Mouse (Mus musculus) frontal cortex, postnatal 36 days (tissue): Measurements from ENCODE around the gene Nnmt.

ENCODE experiments used
- DNase-seq, 2 experiments: peaks; one replicate each; pipeline ENCODE4 v3.0.0; 2022; ENCODE audit warnings: low spot score in 2 of 2

Nnmt gene

DNA sequence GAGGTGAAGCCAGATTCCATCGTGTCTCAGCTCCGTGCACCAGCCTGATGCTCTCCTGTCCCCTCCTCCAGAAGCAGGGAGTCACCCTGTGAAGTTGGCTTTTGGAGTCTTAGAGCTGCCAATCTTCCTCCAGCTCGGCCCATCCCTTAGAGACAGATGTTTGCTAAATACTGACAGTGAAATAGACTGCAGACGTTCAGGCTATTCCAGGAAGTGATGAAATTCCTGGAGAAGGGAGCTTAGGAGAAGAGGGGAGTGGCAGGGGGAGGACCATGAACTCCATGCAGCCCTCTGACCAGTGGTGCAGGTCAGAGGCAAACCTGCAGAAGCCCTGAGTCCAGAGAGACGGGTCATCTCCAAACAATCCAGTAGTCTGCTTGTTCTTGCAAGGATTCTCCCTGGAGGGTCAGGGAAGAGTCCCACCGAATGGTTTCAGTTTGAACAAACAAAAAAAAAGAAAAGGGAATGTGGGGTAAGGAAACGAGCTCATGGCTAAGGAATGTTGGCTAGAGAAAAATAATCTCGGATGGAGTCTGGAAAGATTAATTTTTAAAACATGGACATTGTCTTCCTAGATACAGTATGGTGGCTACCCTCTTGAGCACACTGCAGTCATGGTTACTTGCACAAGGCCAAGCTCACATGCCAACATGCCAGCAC is at the start of gene Nnmt:
TSS of gene Nnmt (minus strand) at position 215 of the 660 bp plus-strand sequence.
- no peak for DNase-seq

DNA sequence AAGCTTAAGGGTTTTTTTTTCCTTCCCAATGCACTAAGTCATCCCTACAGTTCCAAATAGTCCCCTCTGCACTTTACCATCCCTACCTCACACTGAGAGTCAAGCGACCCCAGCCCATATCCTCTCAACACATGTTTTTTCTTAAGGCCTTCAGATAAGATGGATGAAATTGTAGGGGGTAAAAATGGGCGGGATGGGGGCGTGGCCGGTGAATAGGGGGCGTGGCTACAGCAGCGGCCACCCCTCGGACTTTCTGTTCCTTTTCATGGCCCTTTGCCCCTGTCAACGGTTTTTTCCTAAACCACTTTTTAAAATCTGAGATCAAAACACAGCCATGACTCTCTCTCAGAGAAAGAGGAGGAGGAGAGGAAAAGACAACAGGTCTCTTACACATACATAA is 49.8 kb upstream of the Nnmt start:
- DNase-seq = no peak

DNA sequence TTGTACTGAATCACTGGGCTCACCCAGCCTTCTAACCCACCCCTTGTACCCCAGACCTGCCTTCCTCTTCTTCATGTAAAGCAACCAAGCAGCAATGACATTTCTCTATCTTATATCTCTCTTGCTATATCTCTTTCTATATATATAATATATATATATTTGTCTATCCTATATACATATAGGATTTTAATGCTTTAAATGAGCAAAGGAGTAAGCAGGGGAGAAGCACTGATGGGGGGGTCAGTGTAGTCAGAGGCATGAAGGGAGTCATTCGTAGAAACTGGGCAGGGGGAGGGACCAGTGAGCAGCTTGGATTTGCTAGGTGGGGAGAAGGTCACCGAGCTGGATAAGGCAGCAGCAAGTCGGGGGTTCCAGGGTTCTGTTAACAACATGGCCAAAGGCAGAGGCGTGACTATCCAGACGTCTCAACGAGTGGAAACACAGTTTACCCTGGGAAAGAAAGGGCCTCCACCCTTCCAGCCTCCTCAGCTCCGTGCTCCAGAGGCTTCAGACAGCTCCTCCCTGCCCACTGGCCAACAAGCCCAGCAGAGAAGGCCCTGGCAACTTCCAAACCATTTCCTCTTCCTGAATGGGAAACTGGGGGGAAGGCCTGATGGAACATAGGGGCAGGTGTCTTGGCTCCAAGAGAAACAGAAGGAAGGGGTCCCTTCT is 48.6 kb upstream of the Nnmt start:
- no peak for DNase-seq

DNA sequence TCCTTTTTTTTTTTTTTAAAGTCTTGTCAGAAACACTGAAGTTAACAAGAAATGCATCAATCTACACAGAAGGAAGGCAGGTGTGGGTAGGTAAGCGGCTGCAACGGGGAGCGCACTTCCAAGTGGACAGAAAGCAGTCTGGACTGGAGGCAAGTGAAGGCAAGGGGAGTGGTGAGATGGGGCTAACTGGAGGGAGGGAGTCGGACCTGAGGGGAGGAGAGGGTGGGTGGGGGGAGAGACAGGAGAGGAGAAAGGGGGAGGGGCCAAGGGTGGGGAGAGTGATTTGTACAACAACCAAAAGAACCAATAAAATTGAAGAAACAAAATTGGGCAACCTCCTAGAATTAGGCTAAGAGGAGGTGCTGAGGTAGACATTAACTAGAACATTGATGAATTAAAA is 47.1 kb upstream of the Nnmt start:
- no peak for DNase-seq

DNA sequence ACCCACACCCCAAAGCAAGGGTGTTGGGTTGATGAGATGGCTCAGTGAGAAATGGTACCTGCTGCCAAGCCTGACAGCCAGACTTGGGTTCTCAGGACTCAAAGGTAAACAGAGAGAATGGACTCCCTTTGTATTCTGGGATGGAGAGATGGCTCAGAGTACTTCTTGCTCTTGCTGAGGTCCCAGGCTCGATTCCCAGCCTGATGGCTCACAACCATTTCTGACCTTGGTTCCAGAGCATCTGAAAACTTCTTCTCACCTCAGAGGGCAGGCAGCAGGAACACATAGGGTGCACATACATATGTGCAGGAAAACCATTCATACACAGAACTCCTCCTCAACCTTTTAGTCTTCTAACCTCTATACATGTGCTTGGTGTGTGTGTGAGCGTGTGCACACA is 45.9 kb upstream of the Nnmt start:
- DNase-seq = no peak

DNA sequence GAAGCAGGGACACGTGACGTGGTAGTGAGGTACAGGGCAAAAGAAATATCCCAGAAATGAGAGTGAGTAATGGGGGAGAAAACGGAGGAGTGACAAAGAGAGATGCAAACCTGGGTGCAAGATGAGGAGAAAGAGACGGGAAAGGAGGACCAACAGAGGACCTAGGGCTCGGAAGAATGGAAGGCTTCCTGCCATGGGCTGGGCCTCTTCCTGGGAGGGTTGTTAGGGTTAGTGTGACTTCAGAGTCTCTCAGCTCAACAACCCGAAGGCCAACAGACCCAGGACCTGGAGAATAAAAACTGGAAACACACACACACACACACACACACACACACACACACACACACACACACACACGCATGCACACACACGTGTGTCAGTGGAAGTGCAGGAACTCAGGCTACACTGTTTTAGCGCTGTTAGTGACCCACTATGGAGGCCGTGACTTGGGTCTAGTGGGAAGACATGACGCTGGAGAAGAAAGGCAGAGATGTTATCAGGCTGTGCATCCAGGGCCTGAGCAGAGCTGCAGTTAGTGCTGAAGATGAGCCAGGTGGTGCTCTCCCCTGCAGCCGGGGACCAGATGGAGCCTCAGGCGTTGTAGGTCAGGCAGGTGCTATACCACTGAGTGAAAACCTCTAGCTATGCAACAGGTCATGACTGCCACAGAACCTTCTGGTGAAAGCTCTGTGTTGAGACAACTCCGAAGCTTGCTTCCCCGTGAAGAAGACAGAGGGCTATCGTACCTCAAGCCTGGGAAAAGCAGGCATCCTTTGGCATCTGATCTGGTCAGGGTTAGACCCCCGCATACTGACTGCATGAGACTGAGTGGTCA is 45.1 kb upstream of the Nnmt start:
- DNase-seq = no peak

DNA sequence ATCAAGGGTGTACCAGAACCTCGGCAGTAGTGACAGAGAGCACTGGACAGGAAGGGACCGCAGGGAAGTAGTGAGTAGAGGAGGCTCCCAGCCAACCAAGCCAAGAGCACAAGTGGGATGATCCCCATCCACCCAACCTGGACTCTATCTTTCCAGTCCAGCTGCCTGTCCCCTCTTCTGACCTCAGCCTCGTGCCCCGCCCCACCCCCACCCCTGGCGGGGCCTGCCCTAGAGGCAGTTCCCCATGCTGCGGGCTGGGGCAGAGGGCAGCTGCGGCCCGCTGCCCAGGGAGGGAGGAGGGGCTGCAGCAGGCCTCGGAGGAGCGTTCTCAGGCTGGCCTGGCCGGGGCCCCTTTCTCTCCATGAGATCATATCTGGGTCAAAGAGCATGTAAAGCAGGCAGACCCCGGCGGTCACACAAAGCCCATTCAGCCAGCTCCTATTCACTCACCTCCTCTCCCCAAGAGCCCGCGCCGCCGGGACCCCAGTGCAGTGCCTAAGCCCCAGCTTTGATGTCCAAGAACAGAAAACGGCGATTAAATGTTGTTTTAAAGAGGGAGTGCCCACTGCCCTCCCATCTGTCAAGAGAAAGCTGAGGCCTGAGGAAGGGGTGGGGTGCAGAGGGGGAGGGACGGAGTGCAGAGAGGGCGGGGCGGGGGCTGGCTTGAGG is 44.3 kb upstream of the Nnmt start:
- no peak for DNase-seq

DNA sequence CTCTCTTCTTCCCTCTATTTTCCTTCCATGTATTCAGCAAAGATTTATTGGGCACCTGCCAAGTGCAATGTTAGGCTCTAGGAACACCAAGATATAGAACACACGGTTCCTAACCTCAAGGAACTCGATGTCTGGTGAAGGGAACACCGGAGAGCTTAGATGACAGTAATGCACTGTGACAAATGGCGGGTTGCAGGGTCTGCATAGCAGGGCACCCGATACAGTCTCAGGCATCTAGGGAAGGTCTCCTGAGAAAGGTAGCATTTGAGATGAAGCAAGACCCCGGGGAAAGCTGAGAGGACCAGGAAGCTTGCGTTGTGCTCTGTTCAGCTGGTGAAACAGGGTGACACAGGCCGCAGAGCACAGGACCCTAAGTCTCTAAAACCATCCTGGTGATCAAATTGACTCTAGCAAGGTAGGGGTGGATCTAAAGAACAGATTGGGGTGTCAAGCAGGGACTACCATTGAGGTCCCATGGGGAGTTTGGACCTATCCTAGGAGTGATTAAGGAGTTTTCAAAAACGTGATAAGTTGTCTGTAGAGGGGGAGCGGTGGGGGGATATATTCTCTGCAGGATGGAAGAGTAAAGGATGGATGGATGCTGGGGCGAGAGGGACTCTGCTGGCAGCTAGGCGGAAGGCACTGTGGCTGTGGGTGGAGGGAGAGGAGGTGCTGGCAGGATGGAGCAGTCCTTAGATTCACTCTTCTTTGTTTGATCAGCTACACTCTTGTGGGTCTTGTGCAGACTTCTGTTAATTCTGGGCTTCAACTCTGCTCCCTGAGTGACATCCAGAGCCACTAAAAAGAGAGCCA is 43.5 kb upstream of the Nnmt start:
- DNase-seq = no peak

DNA sequence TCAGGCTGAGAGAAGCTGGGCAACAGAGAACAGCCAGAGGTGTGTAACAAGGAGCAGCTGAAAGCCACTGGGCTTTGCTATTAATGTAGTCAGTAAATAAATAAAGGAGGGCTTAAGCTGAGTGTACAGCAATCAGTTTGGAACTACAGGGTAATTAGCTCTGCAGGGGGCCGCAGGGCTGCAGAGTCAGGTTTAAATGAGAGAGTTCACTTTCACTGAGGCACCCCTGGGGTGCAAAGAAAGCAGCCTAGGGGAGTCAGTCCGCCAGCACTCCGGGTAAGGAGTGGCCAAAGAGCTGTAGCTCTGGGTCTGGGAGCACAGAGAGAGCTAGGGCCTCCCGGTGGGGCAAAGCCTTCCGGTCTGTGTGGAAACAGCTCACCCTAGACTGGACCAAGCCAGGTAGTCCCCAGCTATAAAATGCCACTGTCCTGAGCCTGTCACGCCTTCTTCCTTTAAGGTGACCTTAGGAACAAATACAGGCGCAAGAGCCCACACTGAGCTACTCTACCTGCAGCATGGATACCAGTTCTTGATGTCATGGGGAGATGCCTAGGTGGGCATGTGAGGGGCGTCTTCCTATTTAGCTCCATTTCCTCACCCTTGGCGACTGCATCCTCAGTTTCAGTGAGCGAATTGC is 42.8 kb upstream of the Nnmt start:
- DNase-seq = no peak

DNA sequence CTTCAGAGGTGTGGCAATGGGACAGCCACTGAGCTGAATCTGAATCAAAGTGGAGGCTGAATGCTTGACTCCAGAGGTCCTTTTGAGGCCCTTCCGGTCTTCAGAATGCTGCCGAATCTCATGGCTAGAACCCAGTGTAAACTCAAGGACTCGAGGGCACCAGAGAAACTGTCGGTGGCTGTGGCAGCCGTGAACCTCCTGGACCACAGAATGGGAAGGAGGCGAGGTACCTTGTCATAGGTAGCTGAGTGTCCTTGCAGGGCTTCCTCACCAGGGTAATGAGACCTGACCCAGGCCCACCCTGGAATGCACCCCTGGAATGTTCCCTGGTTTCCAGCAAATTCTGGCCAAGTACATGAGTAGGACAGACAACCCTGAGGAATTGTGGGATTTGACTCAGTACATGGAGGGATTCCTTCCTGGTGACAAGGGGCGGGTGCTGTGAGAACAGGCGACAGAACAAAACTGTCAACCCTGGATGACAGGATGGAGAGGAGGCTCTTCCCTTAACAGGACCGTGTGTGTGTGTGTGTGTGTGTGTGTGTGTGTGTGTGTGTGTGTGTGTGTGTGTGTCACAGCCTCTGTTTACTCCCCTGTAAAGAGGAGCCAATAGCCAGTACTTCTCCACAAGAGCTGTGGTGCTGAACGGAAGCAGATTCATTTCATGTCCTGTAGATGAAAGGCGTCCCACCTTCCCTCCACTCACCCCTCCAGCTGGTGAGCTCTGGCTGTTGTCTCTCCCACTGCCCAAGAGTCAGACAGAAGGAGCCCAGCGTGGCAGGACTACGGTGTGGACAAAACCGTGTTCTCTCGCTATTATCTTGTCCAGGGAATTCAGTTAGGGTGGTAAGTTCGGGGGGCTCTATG is 42.1 kb upstream of the Nnmt start:
- no peak for DNase-seq

DNA sequence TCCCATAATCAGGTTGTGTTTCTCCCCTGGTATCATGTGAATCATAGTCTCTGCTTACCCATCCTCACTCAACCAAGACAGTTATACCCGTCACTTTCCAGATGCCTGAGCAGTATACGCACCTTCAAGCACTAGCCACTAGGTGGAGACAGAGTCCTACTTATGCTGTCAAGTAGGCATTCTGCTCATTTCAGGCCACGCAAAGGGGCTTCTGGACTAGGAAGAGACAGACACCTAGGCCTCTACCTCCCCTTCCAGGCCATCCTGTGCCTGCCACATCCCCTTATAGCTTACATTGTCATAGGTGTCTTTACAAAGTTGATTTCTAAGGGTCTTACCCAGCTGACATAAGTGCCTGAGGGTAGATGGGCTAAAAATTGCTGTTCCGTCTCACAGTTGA is 41.3 kb upstream of the Nnmt start:
- DNase-seq = peak; percentile 75 to 85

DNA sequence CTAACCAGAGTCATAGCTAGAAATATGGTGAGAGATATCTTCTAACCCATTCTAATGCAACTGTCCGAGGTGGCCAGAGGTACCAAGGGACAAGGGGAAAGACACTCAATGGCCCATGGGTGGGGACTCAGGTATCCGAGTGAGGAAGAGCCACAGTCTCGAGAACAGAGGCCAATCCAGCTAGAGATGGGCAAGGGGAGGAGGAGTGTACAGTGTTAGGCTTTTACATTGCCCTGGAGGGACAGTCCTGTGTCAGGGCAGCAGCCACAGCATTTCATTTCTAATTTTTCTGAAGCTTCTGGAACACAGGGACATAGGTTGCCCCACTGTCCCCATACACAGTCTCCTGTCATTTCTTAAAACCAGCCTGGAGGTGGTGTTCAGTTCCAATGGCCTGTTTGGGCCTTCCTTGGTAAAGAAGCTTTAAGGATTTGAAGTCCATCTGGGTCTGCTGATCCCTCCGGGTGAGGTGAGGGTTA is 40.7 kb upstream of the Nnmt start:
- DNase-seq = no peak

DNA sequence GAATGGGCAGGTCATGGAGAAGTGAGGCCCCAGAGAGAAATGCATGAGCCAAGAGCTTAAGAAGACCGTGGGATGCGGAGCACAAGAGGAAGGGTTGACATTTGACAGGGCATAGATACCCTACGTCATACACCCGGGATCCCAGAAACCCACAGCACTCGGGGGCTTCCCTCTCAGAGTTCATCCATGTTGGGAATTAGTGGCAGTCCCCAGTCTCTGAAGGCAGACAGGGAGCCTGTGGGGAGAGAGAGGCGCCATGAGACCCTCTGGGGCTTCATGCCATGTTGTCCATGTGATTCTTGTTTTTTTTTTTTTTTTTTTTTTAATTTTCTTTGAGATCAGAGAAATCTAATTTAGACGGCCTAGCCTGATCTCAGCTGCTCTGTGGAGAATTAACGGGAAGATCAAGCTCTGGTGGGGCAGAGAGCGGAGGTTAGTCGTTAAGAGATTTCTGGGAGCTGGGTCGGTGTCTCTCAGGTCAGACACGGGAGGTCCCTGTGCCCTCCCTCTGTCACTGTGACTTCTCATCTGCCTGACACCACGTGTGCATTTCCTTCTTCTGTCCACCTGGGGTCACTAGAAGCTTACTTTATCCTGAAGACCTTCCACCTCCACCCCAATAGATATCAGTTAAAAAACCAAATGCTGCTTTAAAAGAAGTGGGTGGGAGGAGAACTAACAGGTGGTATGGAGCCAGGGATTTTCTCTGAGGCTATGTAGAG is 40.1 kb upstream of the Nnmt start:
- peak; percentile 37 to 53 for DNase-seq

DNA sequence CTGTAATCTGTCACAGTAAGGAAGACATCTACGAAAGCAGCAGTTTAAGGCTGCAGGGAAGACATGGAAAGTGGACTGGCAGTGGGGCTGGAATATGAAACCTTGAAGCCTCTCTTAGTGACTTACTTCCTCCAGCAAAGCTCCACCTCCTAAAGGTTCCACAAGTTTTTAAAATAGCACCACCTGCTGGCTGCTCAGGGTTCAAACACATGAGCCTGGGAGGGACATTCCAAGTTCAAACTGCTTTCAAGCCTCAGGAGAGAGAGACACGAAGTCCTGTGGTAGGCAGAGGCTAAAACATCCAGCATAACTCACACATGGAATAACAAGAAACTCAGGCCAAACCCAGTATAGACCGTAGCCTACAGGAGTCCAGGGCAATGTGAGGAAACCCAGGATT is 39.4 kb upstream of the Nnmt start:
- DNase-seq = no peak

DNA sequence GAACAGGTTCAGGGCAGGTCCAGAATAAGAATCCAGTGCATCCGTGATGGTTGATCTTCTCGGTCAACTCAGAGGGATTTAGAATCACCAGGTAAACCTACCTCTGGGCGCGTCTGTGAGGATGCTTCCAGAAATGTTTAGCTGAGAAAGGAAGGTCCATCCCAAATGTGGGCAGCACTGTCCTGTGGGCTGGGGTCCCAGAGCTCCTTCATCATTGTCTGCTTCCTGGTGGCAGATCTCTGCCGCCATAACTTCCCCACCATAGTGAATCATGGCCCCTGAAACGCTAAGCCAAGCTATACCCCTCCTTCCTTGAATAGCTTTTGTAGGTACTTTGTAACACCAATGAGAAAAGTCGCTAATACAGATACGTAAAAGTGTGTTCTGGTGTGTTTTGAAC is 36.7 kb upstream of the Nnmt start:
- no peak for DNase-seq

DNA sequence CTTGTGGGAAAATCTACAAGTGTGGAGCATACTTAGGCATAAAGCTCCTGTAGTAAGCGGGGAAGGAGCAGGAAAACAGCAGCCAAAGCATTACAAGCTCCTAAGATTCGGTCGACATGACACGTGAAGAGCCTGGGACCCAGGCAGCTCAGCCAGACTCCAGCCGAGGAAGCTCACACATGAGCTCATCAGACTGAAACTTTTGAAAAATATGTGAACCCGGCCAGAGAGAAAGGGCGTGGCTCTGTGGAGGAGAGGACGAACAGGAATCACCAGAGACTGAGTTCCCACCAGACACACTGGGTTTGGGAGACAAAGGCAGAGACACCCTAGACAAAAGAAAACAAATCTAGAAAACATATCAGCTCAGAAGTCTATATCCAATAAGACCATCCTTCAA is 35.9 kb upstream of the Nnmt start:
- no peak for DNase-seq

DNA sequence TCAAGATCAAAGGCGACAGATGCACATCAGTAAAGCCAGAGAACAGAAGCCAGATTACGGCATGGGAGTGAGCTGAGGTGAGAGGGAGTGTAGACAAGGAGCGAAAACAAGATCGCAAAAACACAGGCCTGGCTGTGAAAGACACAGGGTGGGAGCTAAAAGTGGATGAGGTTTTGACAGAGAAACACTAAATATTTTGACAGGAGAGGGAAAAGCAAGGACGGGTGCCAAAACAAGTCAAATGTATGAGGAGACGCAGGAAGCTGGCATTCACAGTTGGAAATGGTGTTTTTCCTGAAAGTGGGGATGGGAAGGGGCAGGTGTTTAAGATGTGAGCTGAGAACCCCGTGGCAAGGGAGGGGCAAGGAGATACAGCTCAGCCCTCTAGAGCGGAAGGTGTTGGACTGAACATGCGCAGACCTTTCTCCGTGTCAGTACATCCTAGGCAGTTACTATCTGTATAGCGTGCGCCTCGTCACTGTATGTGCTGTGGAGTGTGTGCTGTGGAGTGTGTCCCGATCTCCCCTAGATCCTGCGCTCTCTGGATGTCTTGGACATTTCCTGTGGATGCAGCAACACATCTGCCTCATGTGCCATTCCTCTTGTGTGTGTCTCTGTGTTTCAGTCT is 33.3 kb upstream of the Nnmt start:
- no peak for DNase-seq

DNA sequence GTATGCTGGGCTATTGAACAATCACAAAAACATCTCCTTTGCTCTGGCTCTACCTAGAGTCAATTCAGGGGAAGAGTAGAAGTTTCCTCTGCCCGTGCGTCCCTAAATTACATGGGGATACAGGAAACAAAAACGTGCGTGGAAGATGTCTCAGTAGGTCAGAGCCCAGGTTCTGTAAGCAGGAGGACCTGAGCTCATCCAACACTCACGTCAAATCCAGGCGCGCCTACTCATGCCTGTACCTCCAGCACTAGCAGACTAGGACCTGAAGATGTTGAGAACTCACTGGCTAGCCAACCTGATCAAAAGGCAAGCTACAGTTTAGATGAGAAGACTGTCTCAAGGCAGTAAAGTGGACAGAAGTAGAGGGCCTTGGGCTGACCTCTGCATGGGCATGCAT is 32.2 kb upstream of the Nnmt start:
- no peak for DNase-seq
